Mouse (Mus musculus): ENCODE measurements around the gene Adipor1.

Gene Adipor1

DNA sequence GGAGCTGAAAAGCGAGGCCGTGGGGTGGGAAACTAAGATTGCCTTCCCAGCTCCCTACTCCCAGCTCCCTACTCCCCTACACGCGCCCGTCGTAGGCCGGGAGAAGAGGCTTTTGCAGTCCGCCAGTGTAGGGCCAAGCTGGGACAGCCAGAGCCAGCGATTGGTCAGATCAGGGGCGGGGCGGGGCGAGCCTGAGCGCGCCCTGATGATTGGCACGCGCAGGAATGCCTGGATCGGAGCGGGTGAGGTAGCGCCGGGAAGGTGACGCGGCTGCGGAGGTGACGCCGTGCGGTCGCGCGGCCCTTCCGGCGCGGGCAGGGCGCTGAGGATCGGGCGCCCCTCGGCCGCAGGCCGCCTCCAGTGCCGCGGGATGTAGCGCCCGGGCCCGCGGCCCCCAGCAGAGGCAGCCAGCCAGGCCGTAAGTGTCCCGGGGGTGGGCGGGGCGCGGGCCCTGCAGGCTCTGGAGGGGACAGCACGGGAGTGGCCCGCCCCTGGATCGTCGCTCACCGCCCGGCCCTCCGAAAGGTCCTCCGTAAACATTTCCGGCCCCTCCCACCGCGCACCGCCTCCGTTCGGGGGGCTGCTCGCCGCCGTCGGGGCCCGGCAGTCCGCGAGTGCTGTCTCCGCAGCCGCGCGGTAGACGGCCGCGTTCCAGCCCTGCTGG is at the start of gene Adipor1:
Gene Adipor1 (plus strand): TSS at position 211 of the 664 bp plus-strand sequence.
- DNase-seq (ENCODE audit: low spot score), result peak; percentile 98

DNA sequence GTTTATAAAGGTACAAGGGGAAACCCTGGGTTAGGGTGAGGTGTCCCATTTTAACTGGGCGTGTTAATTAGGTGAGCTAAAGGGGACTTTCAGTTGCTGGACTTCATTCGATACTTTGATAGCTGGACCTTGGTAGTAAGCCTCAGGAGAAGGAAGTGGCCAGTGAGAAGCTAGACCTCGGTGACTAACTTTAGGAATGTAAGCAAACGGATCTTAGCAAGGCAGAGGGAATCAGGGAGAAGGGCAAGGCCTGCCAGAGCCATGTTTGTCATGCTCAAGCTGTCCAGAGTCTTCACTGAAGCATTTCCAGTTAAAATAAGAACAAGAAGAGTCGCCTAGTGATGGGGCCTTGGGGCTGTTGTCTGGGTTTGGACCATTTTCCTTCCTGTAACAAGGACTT is 49.7 kb upstream of the Adipor1 start:
- no peak for DNase-seq (ENCODE audit: low spot score)

DNA sequence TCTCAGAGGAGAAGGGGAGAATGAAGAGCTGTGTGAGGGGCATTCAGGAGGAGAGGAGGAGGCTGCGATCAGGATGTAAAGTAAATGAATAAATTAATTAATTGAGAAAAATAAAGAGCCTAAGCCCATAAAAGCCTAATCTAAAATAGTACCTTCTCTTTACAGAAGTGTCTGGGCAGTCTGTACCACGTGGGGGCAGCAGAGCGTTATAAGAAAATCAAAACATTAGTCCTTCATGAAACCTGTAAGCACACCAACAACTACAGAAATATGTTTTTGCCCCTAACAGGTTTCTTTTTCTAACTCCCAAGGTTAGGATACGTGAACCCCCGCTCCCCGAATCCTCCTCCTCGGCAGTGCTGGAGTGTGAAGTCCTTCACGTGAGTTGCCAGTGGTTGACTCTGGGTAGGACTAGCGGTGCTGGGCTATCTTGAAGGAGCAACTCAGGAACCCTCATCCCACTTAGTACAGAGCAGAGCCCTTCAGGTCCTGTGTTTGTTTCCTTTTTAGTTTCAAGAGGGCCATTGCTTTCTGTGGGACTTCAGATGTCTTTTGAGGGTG is 46.3 kb upstream of the Adipor1 start:
- DNase-seq (ENCODE audit: low spot score), result peak; percentile 74

- no peak for DNase-seq (ENCODE audit: low spot score)
Measured at GRCm38 (mm10) chr1:134374124-134374523, 41.1 kb upstream of the Adipor1 start.

DNA sequence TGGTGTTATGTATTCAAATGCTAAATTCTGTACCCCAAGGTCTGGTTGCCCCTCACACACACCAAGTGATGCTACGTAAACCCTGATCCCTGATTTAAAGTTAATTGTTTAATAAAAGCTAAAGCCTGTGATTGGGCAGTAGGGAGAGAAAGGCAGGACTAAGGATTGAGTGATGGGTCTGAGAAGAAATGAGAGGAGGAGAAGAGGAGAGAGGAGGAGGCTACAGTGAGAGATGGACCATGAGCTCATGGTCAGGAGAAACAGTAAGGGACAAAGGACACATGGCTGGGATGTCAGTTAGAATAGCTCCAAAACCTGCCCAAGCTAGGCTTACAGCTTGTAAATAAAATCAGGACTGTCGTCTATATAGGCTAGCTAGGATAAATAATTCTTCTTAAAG is 34.1 kb upstream of the Adipor1 start:
- no peak for DNase-seq (ENCODE audit: low spot score)

GRCm38 (mm10) chr1:134381795-134382625 is 33.2 kb upstream of the Adipor1 start:
- peak; percentile 54 for DNase-seq (ENCODE audit: low spot score)

- DNase-seq (ENCODE audit: low spot score), result no peak
Measured at GRCm38 (mm10) chr1:134384581-134384980, 30.6 kb upstream of the Adipor1 start.

GRCm38 (mm10) chr1:134385176-134385575 is 30.0 kb upstream of the Adipor1 start:
- no peak for DNase-seq (ENCODE audit: low spot score)

GRCm38 (mm10) chr1:134385666-134386065 is 29.5 kb upstream of the Adipor1 start, which contains the start of gene 4933406M09Rik:
Gene 4933406M09Rik (plus strand): TSS chr1:134385940.
- DNase-seq (ENCODE audit: low spot score), result no peak

GRCm38 (mm10) chr1:134393827-134394226 is 21.4 kb upstream of the Adipor1 start:
- DNase-seq (ENCODE audit: low spot score), result no peak

GRCm38 (mm10) chr1:134398210-134398609 is 17.0 kb upstream of the Adipor1 start:
- no peak for DNase-seq (ENCODE audit: low spot score)

DNA sequence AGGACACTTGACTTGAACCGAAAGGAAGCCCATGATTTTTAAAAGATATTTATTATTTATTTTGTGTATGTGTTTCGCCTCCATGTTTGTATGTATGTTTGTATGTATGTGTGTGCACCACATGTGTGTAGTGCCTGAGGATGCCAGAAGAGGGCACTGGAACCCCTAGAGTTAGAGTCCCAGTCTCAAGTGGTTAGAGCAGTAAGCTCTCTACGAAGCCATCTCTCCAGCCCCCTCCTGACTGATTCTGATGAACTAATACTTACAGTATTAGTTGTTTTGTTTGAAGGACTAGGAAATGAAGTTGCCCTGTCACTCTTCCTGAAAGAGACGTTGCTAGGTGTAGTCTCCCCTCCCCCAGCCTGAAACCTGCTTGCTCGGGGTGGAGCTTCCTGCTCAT is 15.4 kb upstream of the Adipor1 start:
- DNase-seq (ENCODE audit: low spot score), result peak; percentile 22

GRCm38 (mm10) chr1:134405509-134406413 is 9.4 kb upstream of the Adipor1 start, which contains the start of gene Cyb5r1:
Gene Cyb5r1 (plus strand): TSS chr1:134405559.
- peak; percentile 92 for DNase-seq (ENCODE audit: low spot score)

- no peak for DNase-seq (ENCODE audit: low spot score)
Measured at GRCm38 (mm10) chr1:134406414-134406771, 8.8 kb upstream of the Adipor1 start.

GRCm38 (mm10) chr1:134408080-134408479 is 7.1 kb upstream of the Adipor1 start:
- DNase-seq (ENCODE audit: low spot score), result no peak

GRCm38 (mm10) chr1:134411706-134412629 is 3.2 kb upstream of the Adipor1 start:
- no peak for DNase-seq (ENCODE audit: low spot score)

GRCm38 (mm10) chr1:134414038-134414437 is 1.1 kb upstream of the Adipor1 start:
- no peak for DNase-seq (ENCODE audit: low spot score)

GRCm38 (mm10) chr1:134414501-134415167 is 544 bp upstream of the Adipor1 start:
- no peak for DNase-seq (ENCODE audit: low spot score)

DNA sequence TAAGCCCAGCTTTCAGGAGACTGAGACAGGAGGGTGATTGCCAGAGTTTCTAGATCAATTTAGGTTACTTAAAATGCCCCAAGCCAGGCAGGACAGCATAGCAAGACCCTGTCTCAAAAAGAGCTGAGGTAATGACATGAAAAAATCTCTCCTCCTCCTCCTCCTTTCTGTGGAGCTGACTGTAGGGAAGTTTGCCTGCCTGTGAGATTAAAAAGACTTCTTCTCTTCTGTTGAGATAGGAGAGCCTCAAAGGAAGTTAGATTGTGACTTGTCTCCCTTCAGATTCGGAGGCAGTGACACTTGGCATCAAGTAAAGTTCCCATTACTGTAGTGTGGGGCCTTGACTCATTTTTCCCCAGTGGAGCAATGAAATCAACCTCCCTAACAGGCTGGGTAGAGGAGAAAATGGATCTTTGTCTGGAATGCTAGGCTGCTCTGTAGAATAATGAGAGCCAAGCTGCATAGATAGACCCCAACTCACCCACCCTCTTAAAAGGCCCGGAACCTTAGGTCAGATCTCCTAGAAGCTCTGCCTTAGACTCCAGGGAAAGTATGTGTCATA is 3.3 kb downstream of the Adipor1 start:
- no peak for DNase-seq (ENCODE audit: low spot score)

DNA sequence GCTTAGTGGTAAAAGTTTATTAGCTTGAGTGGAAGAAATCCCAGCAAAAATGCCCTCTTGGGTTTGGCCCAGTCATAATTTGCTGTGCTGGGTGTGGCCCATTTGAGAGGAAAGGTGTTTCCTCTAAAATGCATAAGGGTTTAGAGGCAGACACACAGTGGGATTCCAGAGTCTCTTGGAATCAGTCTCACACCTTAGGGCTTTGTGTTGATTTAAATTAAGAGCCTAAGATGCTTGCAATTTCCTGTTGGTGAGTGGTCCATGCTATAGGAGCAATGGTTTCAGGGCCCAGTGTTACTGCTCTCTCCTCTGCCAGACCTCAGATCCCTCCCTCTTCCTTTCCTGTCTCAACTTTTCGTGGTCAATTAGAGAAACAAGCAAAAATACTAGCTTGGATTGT is 4.0 kb downstream of the Adipor1 start:
- no peak for DNase-seq (ENCODE audit: low spot score)
